Mouse (Mus musculus) embryo, embryonic 10.5 days (tissue): ENCODE measurements at regions not wholly inside any gene's neighbourhood (a gene's known extent, or its start where the extent isn't known, plus 50 kb on each side); places are given as distances from the start of the nearest gene placed in this dataset.

Experiments
- DNase-seq: peaks from one replicate; pipeline ENCODE4 v3.0.0-alpha.2; 2015; ENCODE audit warnings: low spot score

GRCm38 (mm10) chr17:49219512-49220197 is 208.5 kb upstream of the Mocs1 start:
- no peak for DNase-seq

DNA sequence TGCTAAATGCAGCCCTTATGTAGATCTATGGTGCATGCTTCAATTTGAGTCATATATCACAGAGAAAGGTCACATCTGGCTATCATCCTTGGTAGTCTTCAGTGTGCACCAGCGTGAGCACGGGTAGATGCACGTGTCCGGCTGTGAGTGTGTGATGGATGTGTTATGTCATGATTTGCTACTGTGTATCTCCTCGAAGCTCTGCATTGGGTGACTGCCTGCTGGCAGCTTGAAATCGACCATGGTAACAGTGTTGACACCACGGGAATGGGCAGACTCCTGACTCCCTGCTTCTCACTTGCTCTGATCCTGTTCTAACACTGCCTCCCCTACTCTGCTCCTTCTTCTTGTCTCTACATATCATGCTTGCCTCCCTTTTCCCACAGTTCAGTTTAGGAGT is 204.9 kb upstream of the Mocs1 start:
- no peak for DNase-seq

DNA sequence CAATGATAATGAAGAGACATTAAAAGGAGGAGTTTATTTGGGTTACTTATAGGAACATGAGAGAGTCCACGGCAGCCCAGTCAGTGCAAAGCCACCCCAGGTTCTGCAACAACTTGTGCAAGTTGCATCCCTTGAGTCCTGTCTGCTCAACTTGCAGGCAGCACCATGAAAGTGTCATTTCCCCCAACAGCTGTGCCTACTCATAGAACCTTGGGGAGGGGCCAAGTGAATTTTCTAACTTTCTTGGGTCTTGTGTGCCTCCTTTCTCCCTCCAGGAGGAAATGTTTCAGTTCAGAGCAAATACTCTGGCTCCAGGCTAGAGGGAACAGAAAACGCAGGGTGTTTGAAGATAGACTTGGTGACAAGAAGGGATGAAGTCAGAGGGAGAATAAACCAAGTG is 204.5 kb upstream of the Mocs1 start:
- no peak for DNase-seq

GRCm38 (mm10) chr17:49225255-49226015 is 202.7 kb upstream of the Mocs1 start:
- DNase-seq = no peak

DNA sequence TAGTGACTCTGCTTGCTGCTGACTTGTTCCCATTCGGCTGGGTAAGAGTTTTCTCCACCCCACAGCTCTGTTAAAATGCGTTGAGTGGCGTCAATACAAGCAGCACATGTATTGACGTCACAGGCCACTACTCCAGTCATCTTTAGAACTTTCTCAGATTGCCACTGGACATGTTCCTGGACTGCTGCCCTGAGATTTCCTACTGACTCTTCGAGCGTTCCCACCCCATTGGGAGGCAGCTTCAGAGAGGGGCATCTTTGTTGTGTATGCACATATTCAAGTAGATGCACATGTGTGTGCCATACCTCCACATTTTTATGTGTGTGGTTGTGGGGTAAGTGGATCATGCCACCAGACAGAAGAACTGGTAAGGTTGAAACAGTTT is 202.2 kb upstream of the Mocs1 start:
- no peak for DNase-seq

DNA sequence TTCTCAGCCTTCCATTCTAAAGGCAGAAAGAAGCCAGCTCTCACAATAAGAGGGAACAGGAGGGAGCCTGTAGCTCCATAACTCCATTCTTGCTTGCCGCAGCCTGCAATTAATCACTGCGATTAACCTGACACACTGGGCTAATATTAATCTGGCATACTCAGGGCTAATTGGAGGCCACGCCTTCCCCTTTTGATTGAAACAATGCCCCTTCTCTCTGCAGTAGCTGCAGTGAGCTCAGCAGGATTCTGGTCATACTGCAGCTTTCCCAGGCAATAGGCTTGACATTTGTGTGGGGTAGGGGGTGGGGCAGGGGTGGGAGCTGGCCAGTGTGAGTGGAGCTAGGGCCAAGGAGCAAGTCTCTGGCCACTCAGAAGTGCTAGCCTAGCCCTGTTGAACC is 196.9 kb upstream of the Mocs1 start:
- peak; percentile 60 for DNase-seq

DNA sequence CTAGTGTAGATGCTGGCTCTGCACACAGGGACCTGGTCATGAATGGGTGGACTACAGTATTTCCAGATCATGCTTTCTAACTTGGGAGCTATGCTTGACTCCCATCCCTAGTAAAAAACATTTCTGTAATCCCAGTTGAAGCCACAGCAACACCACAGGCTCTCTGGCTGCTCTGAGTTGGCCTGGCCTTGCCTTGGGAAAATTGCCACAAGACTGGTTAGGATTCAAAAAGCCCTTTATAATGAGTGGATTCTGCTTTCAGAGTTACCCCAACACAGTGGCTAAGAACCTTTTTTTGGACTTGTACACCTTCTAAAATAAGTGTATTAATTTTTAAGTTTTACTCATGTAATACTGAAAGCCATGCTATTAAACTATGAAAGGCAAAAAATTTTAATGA is 188.1 kb upstream of the Mocs1 start:
- no peak for DNase-seq

GRCm38 (mm10) chr17:49243419-49243818 is 184.7 kb upstream of the Mocs1 start:
- no peak for DNase-seq

GRCm38 (mm10) chr17:49245013-49245412 is 183.1 kb upstream of the Mocs1 start:
- DNase-seq = no peak

DNA sequence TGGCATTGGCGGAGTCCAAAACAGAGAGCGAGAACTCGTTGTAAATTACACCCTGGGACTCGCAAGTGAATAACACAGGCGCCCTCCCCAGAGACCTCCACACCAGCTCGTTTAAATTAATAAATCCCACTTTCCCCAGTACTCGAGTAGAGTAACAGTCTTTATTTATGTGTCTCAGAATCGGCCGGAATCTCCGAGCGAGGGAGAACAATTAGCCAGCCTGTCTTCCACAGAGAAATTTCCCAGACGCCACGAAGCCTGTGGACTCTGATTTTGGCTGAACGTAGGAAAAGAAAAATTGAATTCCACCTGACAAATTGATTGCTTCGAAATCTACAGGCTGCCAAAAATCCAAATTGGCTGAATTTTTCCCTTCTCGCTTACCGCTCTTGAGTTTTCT is 180.9 kb upstream of the Mocs1 start:
- peak; percentile 14 for DNase-seq

- DNase-seq = no peak
Observed at GRCm38 (mm10) chr17:49250726-49251537, 177.2 kb upstream of the Mocs1 start.

DNA sequence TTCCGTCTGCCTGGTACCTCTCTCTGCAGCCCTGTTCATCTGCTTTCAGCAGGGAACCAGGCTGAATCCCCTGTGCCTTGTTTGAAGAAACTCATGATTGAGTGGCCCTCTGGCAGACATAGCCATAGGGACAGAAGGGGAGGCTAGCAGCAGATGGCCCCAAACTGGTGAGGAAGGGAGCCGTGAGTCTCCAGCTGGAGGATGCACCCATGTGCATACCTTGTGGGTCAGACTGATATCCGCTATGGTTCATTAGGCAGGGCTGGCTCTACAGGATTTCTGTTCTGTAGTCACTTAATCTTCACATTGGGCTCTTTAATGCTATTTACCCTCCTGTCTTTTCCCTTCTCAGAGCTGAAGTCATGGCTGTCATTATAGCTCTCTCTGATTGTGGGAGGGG is 175.9 kb upstream of the Mocs1 start:
- DNase-seq = no peak

GRCm38 (mm10) chr17:49258496-49258895 is 169.7 kb upstream of the Mocs1 start:
- no peak for DNase-seq

- no peak for DNase-seq
Observed at GRCm38 (mm10) chr17:49262394-49262793, 165.8 kb upstream of the Mocs1 start.

GRCm38 (mm10) chr17:49266343-49266742 is 161.8 kb upstream of the Mocs1 start:
- peak; percentile 40 for DNase-seq

- no peak for DNase-seq
Observed at GRCm38 (mm10) chr17:49269943-49270342, 158.2 kb upstream of the Mocs1 start.

DNA sequence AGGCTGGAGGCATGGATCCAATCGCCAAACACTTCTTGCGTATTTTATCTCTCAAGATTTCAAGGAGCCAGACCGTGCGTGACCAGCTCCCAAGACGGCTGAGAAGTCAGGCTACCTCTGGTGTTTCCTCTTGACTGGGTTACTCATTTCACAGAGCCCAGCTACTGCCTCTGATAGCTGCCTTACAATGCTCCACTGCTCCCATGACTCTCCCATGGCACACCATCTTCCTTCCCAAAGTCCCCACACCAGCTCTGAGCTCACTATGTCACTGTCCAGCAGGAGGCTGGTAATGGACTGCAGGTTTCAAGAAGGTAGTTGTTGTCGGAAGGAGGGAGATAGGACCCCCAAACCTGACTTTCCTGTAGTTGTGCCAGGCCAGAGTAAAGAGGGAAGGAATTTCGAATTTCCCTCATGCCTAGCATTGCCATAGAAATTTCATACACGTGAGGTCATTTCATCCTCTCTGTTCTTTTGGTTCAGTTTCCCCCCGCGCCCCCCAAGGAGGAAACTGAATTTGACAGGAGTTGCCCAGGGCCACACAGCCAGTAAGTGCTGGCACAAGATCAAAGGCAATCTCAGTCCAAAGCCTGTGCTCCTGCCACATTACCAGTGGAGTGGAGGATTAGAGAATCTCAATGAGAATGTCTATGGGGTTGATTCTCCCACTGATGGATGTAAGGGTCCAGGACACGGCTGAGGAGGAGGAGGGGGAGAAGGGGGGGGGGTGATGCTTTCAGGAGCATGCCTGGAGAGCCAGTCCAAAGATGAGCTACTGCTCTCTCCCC is 155.3 kb upstream of the Mocs1 start:
- DNase-seq = no peak

GRCm38 (mm10) chr17:49274936-49275335 is 153.2 kb upstream of the Mocs1 start:
- no peak for DNase-seq

GRCm38 (mm10) chr17:49275421-49275820 is 152.7 kb upstream of the Mocs1 start:
- no peak for DNase-seq

DNA sequence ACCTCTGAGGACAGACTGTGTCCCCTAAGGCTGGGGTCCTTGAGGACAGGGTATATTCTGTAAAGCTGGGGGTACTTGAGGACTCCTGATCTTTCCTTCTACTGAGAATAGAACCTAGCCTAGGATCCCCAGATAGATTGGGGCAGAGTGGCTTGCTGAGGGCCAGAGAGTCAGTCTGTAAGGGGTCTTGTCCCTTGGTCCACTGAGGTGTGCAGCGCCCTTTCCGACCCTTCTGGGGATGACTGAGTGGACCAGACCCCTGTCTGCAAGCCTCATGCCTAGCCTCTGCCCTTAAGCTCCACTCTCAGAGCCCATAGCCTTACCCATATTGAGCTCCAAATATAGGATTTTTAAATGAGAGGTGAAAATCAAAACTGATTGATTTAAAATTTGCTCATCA is 152.2 kb upstream of the Mocs1 start:
- DNase-seq = no peak

GRCm38 (mm10) chr17:49278541-49278940 is 149.6 kb upstream of the Mocs1 start:
- DNase-seq = no peak
